Mouse (Mus musculus): Measurements from ENCODE around the gene Ccdc162. TPM values are rescaled to one million over a fixed set of nuclear protein-coding genes. Genes with fewer than 3 reads are reported as not detected.
"Not testable (repeated sequence)": the region's sequence is repeated elsewhere in the genome, so short reads cannot be mapped to it uniquely, and the experiment has no call there.

The Ccdc162 gene
- polyA plus RNA-seq, 1 experiment from 2014 or later, result 0.77 TPM

DNA sequence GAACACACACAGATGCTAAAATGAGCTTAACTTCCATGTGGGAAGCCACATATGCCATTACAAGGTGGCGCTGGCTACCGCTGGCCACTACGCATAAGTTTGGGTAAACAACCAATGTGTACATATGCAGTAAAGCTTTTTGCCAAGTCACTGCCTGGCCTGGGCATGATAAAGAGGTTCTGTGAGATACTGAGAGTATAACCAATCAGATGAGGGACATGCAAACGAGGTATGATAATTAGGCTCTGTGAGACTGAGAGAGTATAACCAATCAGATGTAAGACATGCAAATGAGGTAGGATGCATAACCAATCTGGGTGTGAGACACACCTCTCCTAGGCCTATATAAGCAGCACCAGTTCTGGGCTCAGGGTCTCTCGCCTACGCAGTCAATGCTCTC, 56.8 kb downstream of the Ccdc162 start:
- not testable (repeated sequence) for H3K9ac ChIP-seq; H3K4me1 ChIP-seq; H3K27me3 ChIP-seq; H3K36me3 ChIP-seq; H3K4me3 ChIP-seq; H3K27ac ChIP-seq; H3K9me3 ChIP-seq; ATAC-seq (ENCODE audit: borderline replicate concordance, extremely low read depth, low FRiP score, low TSS enrichment); H3K4me2 ChIP-seq
- WGBS, result 90% methylated on average over 6 of the region's 6 CpGs

DNA sequence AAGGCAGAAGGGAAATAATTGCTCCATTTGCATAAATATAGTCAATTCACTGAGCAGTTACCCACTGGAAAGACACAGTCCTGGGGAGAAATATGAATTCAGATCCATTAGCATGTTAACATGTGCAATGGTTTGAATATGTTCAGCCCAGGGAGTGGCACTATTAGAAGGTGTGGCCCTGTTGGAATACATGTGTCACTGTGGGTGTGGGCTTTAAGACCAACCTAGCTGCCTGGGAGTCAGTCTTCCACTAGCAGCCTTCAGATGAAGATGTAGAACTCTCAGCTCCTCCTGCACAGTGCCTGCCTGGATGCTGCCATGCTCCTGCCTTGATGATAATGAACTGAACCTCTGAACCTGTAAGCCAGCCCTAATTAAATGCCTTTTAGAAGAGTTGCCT, 60.8 kb downstream of the Ccdc162 start:
- not testable (repeated sequence) for H3K27ac ChIP-seq; H3K4me2 ChIP-seq; ATAC-seq (ENCODE audit: borderline replicate concordance, extremely low read depth, low FRiP score, low TSS enrichment); H3K9ac ChIP-seq; H3K36me3 ChIP-seq; H3K4me3 ChIP-seq; H3K9me3 ChIP-seq; H3K27me3 ChIP-seq
- peaks cover 26% of the 10 kb centered on the region for H3K4me1 ChIP-seq

DNA sequence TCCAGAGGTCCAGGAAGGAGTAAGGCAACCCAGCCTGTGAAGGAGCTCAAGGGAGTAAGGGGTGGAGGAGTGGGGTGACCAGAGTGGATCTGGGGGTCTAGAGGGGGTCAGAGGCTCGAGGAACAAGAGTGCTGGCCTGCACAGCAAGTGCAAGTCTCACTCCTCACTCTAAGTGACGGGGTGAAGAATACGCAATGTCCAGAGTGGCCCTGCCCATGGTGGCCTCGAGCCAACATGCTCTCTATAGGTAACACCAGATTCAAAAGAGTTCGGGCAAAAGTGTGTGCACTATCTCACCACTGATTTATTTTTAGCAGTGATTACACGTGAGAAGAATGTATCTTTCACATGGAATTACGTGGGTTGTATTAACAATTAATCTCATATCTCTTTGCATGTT, 63.4 kb downstream of the Ccdc162 start:
- Histone ChIP-seq H3K4me3 (no peak overlapping the region), H3K4me2 (peak overlapping the region; percentile 45)

DNA sequence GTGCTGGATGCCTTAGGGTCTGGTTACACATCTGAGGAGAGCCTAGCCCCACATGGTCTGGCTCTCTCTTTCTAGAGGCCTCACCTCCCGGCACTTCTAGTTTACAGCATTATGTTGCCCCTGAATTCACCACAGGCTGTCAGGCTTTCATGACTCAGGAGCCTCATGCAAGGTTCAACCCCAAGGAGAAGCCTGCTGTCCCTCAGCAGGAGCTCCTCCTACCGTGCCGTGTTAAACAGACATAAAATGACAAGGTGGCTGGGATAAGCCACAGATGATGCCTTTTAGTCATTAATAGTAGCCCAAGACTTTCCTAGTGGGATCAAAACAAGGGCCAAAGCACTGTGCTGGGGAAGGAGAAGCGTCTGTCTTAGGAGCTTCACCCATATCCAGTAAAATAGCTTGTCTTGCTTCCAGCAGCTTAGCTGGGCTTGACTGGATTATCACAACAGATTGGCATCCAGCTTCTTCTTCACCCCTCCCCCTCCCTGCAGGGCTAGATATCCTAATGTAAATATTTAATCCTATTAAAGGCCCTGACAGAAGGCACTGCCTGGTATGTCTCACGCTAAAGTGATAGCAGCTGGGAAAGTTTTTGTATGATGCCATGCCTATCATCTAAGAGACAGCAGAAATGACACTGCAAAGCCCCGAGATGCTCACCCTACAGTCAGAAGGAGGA, 64.2 kb downstream of the Ccdc162 start:
- peak overlapping the region; percentile 45 for H3K4me2 ChIP-seq
- no peaks in the 10 kb centered on the region for H3K9me3 ChIP-seq
- WGBS, result 15% methylated on average over 6 of the region's 6 CpGs
- peak; percentile 74 for ATAC-seq (ENCODE audit: borderline replicate concordance, extremely low read depth, low FRiP score, low TSS enrichment)
- H3K4me3 ChIP-seq, result no peak overlapping the region
- H3K27me3 ChIP-seq, result no peaks in the 10 kb centered on the region
- H3K9ac ChIP-seq, result no peak overlapping the region
- H3K4me1 ChIP-seq, result peaks cover 26% of the 10 kb centered on the region
- no peaks in the 10 kb centered on the region for H3K36me3 ChIP-seq
- peak overlapping the region; percentile 58 for H3K27ac ChIP-seq

More for the DNA sequence above, 63.4 kb downstream of the Ccdc162 start:
- H3K36me3 ChIP-seq, result no peaks in the 10 kb centered on the region
- WGBS, result 25% methylated on average over 7 of the region's 7 CpGs
- H3K27ac ChIP-seq, result peak overlapping the region; percentile 58
- H3K9ac ChIP-seq, result no peak overlapping the region
- H3K4me1 ChIP-seq, result peaks cover 26% of the 10 kb centered on the region
- no peaks in the 10 kb centered on the region for H3K27me3 ChIP-seq
- no peaks in the 10 kb centered on the region for H3K9me3 ChIP-seq
- peak; percentile 32; the same call in 1 of the 2 replicates for ATAC-seq (ENCODE audit: borderline replicate concordance, extremely low read depth, low FRiP score, low TSS enrichment)

DNA sequence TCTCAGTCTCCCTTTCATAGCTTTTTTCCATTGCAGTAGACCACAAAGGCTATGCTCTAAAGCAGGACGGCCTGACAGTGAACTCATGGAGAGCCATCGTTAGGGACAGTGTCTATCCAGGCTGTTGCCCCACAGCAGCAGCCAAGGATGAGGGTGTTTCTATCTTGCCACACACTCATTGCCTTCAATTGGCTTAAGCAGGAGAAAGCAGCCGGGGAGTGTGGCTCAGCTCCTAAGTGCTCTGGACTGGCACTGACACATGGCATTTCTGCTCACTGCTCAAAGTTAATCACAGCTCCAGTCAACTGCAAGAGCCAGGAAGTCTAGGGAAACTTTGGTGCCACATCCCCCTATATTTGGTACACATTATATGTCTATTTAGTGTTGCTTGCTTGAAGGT, 64.9 kb downstream of the Ccdc162 start:
- WGBS, result 68% methylated on average over 3 of the region's 3 CpGs
- H3K9me3 ChIP-seq, result no peaks in the 10 kb centered on the region
- no peak for ATAC-seq (ENCODE audit: borderline replicate concordance, extremely low read depth, low FRiP score, low TSS enrichment)
- no peaks in the 10 kb centered on the region for H3K36me3 ChIP-seq
- no peak overlapping the region for H3K9ac ChIP-seq
- no peaks in the 10 kb centered on the region for H3K27me3 ChIP-seq
- no peak overlapping the region for H3K4me3 ChIP-seq
- no peak overlapping the region for H3K4me2 ChIP-seq
- H3K4me1 ChIP-seq, result peaks cover 26% of the 10 kb centered on the region
- peak overlapping the region; percentile 58 for H3K27ac ChIP-seq

DNA sequence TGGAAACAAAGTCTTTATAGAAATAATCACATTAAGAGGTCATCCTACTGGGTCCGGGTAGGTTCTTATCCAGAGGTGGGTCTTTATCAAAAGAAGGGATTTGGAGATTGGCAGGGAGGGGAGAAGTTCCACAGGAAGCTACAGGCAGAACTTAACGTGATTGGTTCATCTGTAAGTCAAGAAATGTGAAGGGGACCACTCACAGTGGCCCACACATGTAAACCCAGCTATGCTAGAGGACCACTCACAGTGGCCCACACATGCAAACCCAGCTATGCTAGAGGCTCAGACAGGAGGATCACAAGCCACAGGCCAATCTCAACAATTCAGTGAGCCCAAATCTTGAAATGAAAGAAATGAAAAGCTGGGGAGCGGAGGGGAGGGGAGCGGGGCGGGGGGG, 67.2 kb downstream of the Ccdc162 start:
- no peak overlapping the region for H3K4me2 ChIP-seq
- H3K4me3 ChIP-seq, result no peak overlapping the region
- WGBS, result 77% methylated on average over 4 of the region's 5 CpGs
- ATAC-seq (ENCODE audit: borderline replicate concordance, extremely low read depth, low FRiP score, low TSS enrichment), result no peak
- no peak overlapping the region for H3K27ac ChIP-seq
- H3K9me3 ChIP-seq, result no peaks in the 10 kb centered on the region
- H3K9ac ChIP-seq, result no peak overlapping the region
- H3K36me3 ChIP-seq, result no peaks in the 10 kb centered on the region
- no peaks in the 10 kb centered on the region for H3K27me3 ChIP-seq
- H3K4me1 ChIP-seq, result peaks cover 26% of the 10 kb centered on the region

DNA sequence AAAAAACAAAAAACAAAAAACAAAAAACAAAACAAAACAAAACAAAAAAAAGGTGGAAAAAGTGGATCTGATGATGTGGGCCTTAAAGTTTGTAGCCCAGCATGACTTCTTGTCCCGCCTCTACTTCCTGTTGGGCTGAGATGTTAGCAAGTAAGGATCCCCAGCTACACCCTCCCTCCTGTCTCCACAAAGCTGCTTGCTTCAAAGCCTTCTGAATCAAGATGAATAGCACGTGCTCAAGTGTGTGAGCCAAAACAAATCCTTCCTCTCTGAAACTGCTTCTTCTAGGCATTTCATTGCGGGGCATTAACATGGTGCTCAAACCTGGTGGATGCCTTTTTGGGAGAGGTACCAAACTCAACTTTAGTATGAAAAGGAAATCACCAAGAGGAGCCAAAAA, 77.7 kb downstream of the Ccdc162 start:
- no peaks in the 10 kb centered on the region for H3K9me3 ChIP-seq
- H3K36me3 ChIP-seq, result no peaks in the 10 kb centered on the region
- H3K4me2 ChIP-seq, result no peak overlapping the region
- 63% methylated on average over 3 of the region's 3 CpGs for WGBS
- H3K9ac ChIP-seq, result no peak overlapping the region
- H3K4me1 ChIP-seq, result peaks cover 7% of the 10 kb centered on the region
- no peaks in the 10 kb centered on the region for H3K27me3 ChIP-seq
- no peak overlapping the region for H3K4me3 ChIP-seq
- no peak for ATAC-seq (ENCODE audit: borderline replicate concordance, extremely low read depth, low FRiP score, low TSS enrichment)
- H3K27ac ChIP-seq, result no peak overlapping the region

DNA sequence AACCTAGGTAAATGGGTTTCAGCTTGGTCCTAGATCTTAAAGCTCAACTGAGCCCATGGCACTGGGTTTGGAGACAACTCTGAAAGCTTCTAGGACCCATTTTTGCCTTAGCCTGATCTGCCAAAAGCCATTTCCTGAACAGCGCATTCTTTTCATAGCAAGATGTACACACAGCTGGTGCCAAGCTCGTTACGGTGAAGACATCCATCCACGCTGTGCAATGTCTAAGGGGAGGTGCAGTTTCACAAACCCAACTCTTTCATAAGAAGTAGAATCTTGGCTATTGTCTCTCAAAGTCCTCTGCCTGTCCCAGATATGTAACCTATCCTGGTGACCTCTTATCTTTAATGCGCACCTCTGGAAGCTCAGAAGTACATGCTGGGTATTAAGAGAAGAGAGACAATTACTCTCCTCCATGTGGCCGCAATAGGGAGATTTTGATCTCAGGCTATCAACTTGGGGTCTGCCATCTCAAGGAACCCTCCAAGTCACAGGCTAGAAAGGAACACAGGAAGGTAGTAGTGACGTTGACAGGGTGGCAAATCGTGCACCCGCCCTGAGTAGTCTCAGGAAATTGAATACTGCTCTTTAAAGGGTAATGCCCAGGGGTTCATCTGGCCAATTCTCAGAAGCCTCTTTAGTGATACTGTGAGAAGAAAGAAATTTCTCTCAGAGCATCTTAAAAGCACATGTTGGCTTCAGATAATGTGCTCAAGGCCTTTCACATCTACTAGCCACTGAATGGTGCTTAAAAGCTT, 81.0 kb downstream of the Ccdc162 start:
- 53% methylated on average over 9 of the region's 9 CpGs for WGBS
- Histone ChIP-seq H3K4me2 (no peak overlapping the region), H3K4me1 (peaks cover 7% of the 10 kb centered on the region), H3K27ac (no peak overlapping the region), H3K27me3 (no peaks in the 10 kb centered on the region), H3K4me3 (no peak overlapping the region), H3K36me3 (no peaks in the 10 kb centered on the region), H3K9me3 (no peaks in the 10 kb centered on the region), H3K9ac (no peak overlapping the region)
- peak; percentile 64; the same call in 1 of the 2 replicates for ATAC-seq (ENCODE audit: borderline replicate concordance, extremely low read depth, low FRiP score, low TSS enrichment)

DNA sequence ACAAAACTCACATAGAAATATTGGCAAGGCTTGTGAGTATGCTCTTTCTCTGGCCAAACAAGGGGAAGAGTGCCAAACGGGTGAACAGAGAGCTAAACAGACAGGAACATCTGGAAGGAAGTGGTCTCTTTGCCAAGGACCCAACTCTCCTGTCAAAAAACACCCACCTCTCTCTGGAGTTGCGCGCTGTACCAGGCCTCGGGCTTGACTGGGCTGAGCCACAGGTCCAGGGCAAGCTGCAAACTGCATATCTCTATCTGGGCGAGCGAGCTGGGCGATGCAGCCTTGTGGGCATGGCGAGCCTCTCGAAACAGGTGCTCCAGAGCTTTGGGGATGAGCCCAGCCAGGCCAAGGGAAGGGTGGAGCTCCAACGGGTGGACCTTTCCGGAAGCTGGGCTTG, 82.6 kb downstream of the Ccdc162 start:
- Histone ChIP-seq H3K4me1 (peaks cover 7% of the 10 kb centered on the region), H3K27ac (no peak overlapping the region), H3K9ac (no peak overlapping the region), H3K4me2 (no peak overlapping the region), H3K27me3 (no peaks in the 10 kb centered on the region), H3K9me3 (no peaks in the 10 kb centered on the region), H3K36me3 (no peaks in the 10 kb centered on the region), H3K4me3 (no peak overlapping the region)
- no peak for ATAC-seq (ENCODE audit: borderline replicate concordance, extremely low read depth, low FRiP score, low TSS enrichment)
- 82% methylated on average over 11 of the region's 11 CpGs for WGBS

DNA sequence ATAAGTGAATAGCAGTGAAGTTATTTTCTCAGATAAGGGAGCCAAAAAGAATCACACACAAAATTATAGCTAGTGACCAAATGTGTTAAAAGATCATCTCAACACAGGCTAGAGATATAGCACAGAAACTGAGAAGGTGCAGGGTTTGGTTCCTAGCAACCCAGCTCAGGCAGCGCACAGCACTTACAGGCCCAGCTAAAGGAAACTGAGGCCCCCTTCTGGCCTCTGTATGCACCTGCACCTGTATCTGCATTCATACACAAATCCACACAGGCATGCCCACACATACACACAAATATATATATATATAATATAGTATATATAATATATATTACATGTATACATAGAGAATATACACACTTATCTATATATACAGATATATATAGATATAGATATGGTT, 84.4 kb downstream of the Ccdc162 start:
- H3K4me1 ChIP-seq, result peaks cover 7% of the 10 kb centered on the region
- WGBS, result 97% methylated on average over 1 of the region's 1 CpGs
- no peaks in the 10 kb centered on the region for H3K36me3 ChIP-seq
- H3K27me3 ChIP-seq, result no peaks in the 10 kb centered on the region
- no peaks in the 10 kb centered on the region for H3K9me3 ChIP-seq
- H3K27ac ChIP-seq, result no peak overlapping the region
- no peak overlapping the region for H3K4me3 ChIP-seq
- ATAC-seq (ENCODE audit: borderline replicate concordance, extremely low read depth, low FRiP score, low TSS enrichment), result no peak
- no peak overlapping the region for H3K4me2 ChIP-seq
- no peak overlapping the region for H3K9ac ChIP-seq

DNA sequence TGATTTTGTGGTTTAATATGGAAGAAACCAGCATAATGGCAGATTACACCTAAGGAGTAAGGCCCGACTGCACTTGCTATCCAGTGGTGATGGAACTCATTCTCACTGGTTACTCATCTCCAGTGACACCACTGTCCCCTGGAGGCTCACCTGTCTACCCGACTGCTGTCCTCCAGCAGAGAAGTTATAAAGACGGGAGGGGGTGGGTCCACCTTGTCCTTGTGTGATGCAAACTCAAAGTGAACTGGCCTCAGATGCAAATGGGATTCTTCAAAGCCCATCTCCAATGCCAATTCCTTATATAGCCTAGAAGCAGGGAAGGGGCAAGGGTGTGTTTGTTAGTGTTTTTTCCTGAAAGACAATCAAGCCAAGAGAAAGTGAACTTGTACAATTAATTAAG, 89.4 kb downstream of the Ccdc162 start:
- Histone ChIP-seq H3K9me3 (no peaks in the 10 kb centered on the region), H3K4me3 (no peak overlapping the region), H3K4me1 (no peaks in the 10 kb centered on the region), H3K36me3 (no peaks in the 10 kb centered on the region), H3K27me3 (no peaks in the 10 kb centered on the region), H3K27ac (no peak overlapping the region), H3K9ac (no peak overlapping the region), H3K4me2 (no peak overlapping the region)
- no peak for ATAC-seq (ENCODE audit: borderline replicate concordance, extremely low read depth, low FRiP score, low TSS enrichment)
- WGBS, result 81% methylated on average over 3 of the region's 3 CpGs

DNA sequence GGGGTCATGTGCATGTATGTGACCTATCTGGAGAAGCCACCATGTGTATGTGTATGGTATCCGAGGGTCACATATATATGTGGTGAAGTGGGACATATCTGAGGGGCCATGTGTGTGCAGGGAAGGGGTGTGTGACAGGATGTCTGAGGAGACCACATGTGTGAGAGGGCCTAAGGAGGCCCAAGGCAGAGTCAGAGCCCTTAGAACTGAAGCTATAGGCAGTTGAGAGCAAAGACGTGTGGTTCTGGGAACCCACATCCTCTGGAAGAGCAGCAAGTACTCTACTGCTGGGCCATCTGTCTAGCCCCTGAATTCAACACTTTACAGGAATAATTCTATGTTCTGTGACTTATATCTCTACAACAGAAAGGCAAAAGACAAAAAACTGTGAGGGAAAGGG, 96.4 kb downstream of the Ccdc162 start:
- Histone ChIP-seq H3K9ac (no peak overlapping the region), H3K4me3 (no peak overlapping the region), H3K4me1 (no peaks in the 10 kb centered on the region), H3K27me3 (no peaks in the 10 kb centered on the region), H3K4me2 (no peak overlapping the region), H3K27ac (no peak overlapping the region), H3K9me3 (no peaks in the 10 kb centered on the region), H3K36me3 (no peaks in the 10 kb centered on the region)
- WGBS, result 91% methylated on average over 2 of the region's 2 CpGs
- no peak for ATAC-seq (ENCODE audit: borderline replicate concordance, extremely low read depth, low FRiP score, low TSS enrichment)

Measured in lung, embryonic 15.5 days (tissue).